Mouse (Mus musculus): Measurements from ENCODE around the gene Cabp1.
A peak's percentile ranks its signal among the peaks of the same experiment; 100 is the strongest.

Gene Cabp1

DNA sequence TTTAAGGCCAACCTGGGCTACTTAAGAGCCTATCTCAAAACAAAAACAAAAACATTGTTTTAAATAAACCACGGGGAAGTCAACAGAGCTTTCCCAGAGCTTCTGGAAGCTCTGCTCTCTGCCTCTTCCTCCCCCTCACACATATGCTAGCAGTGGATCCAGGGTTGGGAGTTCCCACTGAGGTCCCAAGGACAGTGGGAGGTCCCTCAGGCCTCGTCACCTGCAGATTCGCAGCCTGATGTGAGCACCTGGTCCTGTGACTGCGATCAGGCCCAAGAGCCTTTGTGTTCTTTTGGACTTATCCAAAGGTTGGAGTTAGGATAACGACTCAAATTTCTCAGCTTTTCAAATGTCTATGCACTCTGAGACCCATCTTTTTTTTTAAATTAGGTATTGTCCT is 14.4 kb upstream of the Cabp1 start:
- no peak for DNase-seq (ENCODE audit: low read depth, low spot score)

- no peak for DNase-seq (ENCODE audit: low read depth, low spot score)
Measured at GRCm38 (mm10) chr5:115207892-115208291, 13.7 kb upstream of the Cabp1 start.

DNA sequence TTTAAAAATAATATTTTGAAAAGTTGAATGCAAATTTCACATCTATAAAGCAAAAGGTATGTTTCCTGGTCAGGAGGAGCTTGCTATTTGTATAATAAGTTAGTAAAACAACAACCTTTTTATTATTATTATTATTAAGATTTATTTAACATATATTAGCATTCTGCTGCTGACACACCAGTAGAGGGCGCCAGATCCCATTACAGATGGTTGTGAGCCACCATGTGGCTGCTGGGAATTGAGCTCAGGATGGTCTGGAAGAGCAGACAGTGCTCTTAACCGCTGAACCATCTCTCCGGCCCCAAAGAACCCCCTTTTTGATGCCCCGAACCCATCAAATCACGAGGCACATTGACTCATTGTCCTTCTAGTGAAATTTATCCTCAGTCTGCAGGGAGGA is 13.1 kb upstream of the Cabp1 start:
- no peak for DNase-seq (ENCODE audit: low read depth, low spot score)

- no peak for DNase-seq (ENCODE audit: low read depth, low spot score)
Measured at GRCm38 (mm10) chr5:115204562-115205311, 10.6 kb upstream of the Cabp1 start.

- DNase-seq (ENCODE audit: low read depth, low spot score), result no peak
Measured at GRCm38 (mm10) chr5:115203735-115204561, 9.8 kb upstream of the Cabp1 start.

DNA sequence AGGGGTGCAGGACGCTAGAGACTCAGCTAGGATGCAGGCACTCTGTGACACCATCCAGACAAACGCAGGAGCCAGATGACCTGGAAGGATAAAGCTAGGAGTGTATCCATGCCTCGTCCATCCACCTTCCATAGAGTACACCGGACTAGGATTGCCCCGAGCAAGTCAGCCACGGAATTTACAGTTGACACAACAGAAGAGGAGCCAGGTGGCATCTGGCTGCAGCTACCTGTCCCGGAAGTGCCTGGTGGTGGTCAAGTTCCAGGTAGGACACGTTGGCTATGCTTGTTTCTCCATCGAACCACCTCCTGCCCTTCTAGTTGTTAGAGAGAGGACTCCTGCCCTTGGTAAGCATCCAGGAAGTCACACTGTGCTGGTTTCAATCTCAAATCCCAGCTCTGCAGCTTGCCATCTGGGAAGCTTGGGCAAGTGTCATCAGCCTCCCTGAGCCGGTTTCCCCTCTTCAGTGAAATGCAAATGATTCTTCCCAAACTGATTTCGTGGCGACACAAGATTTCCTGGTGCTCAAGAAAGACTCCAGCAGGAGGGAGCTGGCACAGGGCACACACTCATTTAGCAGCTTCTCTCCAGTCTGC is 543 bp upstream of the Cabp1 start:
- no peak for DNase-seq (ENCODE audit: low read depth, low spot score)

DNA sequence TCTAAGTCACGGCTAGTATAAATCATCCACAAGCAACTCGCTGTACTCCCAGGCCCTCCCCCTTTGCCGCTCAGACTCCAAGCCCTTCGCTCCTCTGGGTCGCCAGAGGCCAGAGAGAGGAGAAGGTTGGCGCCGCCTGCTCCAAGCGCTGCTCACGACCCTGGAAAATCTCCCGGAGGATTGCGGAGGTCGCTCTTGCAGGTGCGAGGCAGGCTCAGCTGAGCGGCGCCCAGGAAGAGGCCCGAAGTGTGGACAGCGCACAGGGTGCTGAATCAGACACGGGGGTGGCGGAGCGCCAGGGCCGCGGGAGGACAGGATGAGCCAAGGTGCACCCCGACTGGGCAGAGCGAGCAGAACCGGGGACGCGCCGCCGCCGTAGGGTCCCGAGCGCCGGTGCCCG is 955 bp downstream of the Cabp1 start:
- no peak for DNase-seq (ENCODE audit: low read depth, low spot score)

- no peak for DNase-seq (ENCODE audit: low read depth, low spot score)
Measured at GRCm38 (mm10) chr5:115192828-115193195, 1.4 kb downstream of the Cabp1 start.

DNA sequence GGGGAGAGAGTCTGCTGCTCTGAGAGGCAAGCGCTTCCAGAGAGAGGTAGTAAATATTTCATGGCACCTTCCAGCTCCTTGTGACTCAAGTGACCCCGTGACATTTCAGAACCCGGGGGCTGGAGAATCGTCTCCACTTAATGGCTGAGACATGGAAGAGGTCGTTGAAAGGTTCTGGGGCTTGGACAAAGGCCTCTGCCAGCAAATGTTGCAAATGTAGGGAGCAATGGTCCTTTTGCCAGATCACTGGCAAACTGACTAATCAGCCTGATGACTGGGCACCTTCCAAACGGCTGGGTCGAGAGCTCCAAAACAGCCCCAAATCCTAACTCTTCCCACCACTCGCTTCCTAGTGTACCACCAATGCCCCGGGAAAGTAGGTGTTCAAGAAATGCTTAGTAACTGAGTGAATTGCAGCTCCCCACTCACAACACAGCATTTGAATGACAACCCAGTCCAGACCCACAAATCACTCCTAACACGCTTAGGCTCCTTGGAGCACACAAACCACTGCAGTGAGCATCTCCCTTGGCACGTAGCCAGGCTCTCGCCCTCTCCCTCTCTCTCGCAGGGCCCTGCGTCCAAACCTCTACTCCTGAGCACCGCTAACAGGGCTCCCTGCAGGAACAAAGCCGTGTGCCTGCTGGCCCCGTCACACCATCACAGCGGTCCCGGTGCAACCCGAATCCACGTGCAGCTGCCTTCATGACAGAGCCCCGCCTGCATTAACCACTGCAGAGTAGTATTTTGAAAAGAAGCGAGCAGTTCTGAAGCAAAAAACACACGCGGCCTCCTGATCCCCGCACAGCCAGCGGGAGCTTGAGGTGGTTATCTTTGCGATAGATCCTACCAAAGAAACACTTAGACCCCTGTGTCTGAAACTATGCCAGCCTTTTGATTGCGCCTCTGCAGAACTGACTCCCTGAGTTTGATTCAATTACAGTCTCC is 2.0 kb downstream of the Cabp1 start:
- no peak for DNase-seq (ENCODE audit: low read depth, low spot score)

DNA sequence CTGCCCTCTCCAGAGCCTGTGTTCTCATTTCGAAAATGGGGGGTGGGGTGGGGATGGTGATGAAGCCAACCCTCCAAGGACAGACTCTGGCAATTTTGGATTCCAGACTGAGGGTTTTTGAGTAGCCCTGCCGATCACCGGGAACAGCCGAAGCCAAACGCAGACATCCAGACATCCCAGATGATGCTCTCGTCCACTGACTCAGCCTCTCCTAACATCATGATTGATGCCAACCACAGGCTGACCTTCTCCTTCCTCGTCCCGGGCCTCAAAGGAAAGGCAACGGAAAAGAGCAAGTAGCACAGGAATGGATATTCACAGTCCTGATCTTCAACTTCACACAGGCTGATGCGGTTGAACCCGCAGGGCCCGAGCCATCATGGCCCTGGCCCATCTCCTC is 4.1 kb downstream of the Cabp1 start:
- DNase-seq (ENCODE audit: low read depth, low spot score), result no peak

DNA sequence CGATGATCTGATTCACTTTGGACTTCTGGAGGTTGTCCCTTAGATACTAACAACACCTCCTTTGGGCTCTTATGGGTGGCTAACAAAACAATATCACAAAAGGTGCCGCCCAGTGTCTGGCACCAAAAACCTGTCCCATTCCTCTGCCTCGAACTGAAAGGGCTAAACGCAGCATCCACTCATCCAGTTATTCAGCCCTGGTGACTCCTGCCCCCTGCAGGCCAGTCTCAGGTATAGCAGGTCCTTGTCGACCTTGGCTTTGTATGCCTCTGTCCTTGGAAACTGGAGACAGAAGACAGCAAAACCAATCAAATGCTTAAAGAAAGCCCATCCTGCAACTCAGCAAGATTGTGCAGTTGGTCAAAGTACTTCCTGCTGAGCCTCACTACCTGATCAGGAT is 5.4 kb downstream of the Cabp1 start:
- peak; percentile 58 for DNase-seq (ENCODE audit: low read depth, low spot score)

- peak; percentile 91 for DNase-seq (ENCODE audit: low read depth, low spot score)
Measured at GRCm38 (mm10) chr5:115187188-115188131, 6.7 kb downstream of the Cabp1 start.

- DNase-seq (ENCODE audit: low read depth, low spot score), result peak; percentile 37
Measured at GRCm38 (mm10) chr5:115186371-115187073, 7.7 kb downstream of the Cabp1 start.

DNA sequence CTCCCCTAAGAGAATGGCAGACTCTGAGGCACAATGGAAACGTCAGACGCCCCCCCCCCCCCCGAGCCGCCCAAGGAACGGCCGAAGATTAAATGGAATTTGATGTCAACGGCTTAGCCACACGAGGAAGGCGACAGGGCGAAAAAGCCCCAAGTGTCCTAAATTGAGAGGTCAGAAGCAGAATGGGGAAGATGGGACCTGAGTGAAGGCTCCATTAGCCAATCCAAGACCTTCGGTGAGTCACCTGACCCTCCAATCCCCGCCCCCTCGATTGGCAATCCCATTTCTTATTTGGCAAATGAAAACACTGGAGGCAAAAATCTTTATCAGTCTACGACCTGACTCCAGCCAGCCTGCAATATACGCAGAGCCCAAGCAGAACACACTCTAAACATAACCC is 9.5 kb downstream of the Cabp1 start:
- no peak for DNase-seq (ENCODE audit: low read depth, low spot score)

DNA sequence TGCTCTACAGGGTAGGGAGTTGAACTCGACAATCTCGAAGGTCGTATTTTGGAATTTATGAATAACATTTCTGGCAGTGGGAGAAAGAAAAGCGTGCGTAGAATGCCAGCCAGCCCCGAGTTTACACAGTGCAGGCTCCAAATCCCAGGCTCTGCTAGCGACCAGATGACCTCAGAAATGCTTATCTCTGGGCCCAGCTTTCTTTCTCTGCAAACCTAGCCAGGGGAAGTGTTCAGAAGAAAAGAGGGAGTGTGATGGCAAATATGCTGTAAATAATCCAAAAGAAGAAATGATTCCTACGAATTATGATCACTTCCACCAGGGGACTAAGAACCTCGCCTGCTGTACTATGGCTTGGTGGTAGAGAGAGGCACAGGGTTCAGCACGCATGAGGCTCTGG is 10.7 kb downstream of the Cabp1 start:
- no peak for DNase-seq (ENCODE audit: low read depth, low spot score)

DNA sequence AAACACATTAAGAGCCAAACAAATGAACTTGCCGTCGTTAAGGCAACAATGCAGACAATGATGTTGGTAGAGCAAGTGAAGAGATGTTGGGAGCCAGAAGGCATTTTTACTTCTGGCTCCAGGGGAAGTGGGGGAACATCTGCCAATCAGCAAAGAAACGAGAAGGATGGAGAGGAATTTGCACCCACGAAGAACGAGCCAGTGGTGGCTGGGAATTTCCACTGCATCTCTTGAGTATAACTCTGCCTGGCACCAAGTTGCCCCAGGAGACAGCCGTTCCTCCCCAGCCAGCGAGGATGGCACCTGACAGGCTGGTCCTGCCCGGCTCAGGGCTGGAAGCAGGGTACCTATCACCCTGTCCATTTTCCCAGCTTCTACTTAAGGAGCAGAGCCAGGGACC is 11.3 kb downstream of the Cabp1 start:
- DNase-seq (ENCODE audit: low read depth, low spot score), result no peak

- no peak for DNase-seq (ENCODE audit: low read depth, low spot score)
Measured at GRCm38 (mm10) chr5:115181248-115181940, 12.8 kb downstream of the Cabp1 start.

- no peak for DNase-seq (ENCODE audit: low read depth, low spot score)
Measured at GRCm38 (mm10) chr5:115179596-115179995, 14.6 kb downstream of the Cabp1 start.

DNA sequence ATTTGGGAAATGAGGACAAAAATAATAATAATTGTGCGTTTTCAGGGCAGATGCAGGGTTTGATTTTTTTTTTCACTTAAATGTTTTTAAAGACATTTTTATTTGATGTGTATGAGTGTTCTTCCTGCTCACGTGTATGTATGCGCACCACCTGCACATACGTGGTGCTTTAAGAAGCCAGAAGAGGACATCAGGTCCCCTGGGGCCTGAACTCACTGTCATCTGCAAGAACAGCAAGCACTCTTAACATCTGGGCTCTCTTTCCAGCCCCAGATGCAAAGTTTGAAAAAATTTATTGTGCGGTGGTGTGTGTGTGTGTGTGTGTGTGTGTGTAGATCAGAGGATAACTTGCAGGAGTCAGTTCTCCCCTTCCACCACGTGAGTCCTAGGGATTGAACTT is 16.3 kb downstream of the Cabp1 start:
- DNase-seq (ENCODE audit: low read depth, low spot score), result no peak
